Mouse (Mus musculus): ENCODE measurements at regions not wholly inside any gene's neighbourhood (a gene's known extent, or its start where the extent isn't known, plus 50 kb on each side); places are given as distances from the start of the nearest gene placed in this dataset.
A peak's percentile ranks its signal among the peaks of the same experiment; 100 is the strongest.
"Not testable (repeated sequence)": the region's sequence is repeated elsewhere in the genome, so short reads cannot be mapped to it uniquely, and the experiment has no call there.

DNA sequence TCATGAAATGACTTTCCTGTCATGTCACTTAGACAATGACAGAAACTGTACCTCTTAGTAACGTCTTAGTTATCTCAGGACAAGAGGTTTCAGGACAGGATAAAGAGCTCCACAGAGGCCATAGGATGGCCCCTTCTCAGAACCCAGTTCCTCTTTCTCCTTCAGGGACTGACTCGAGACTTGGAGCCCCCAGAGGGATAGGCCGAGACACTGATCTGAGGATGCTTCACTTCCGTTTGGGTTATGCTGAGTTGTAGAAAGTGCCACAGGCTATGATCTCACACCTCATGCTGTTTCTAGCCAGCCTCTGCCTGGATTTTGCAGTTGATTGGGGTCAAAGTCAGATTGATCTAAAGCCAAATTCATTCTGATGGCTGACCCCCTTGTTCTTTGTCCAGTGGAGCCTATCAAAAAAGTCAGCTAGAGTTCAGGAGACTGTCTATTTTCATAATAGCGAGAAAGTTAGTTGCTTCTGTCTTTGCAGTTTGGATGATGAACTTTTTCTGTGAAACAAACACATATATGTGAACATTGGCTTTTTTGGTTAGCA, 70.7 kb downstream of the Sult3a2 start:
- no peak for DNase-seq (ENCODE audit: low spot score in 2 of 2)

DNA sequence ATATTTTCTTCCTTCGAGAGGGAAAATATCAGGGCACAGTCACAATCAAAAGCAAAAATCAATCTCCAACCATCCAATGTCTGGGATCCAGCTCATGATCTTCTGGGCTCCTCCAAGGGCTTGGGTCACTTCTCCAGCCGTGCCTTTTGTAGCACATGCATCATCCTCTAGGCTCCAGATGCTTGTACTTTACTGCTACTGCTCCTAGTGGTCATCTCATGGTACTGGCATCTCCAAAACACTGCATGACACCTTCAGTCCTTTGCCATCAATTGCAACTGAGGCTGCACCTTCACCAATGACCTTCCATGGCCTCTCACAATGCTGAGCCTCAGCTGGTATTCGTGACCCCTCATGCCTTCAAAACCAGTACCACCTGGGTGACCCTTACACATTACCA, 77.8 kb downstream of the Sult3a2 start:
- DNase-seq (ENCODE audit: low spot score in 2 of 2), result not testable (repeated sequence)

DNA sequence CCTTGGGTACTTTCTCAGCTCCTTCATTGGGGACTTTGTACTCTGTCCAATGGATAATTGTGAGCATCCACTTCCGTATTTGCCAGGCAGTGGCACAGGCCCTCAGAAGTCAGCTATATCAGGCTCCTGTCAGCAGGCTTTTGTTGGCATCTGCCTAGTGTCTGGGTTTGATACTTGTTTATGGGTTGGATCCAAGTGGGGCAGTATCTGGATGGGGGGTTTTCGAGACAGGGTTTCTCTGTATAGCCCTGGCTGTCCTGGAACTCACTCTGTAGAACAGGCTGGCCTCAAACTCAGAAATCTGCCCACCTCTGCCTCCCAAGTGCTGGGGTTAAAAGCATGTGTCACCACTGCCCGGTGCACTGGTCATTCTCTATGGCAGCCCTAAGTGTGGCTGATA, 79.7 kb upstream of the Clvs2 start:
- DNase-seq (ENCODE audit: low spot score in 2 of 2), result not testable (repeated sequence)

DNA sequence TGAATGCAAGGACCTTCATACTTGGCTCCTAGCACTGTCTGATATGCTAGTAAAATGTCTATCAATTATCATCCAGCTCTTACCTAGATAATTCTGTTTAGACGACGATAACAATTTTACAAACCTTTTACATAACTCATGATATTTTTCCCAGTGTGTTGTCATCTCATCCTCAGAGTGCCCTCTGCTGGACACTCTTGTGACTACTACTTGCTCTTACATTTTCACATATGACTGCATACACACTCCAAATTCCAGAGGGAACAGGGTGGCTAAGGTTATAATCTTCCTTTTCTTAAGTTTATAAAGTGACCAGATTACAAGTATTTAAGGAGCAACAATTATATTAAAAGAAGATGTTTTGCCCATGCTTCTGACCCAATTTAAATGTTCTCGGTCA, 78.9 kb upstream of the Clvs2 start:
- DNase-seq (ENCODE audit: low spot score in 2 of 2), result peak in 1 of 2 experiments; percentile 89

Measured in left cerebral cortex, adult 9 months (tissue).